Mouse (Mus musculus) c-Kit-positive CD71-positive TER-119-negative erythroid progenitor cells, embryonic 14.5 days (primary cell): ENCODE results near the gene Ctcf.
A peak's percentile ranks its signal among the peaks of the same experiment; 100 is the strongest.

Experiments used
- DNase-seq: peaks from one replicate; pipeline ENCODE4 v3.0.0-alpha.2; 2013; ENCODE audit warnings: low read depth

Gene Ctcf

GRCm38 (mm10) chr8:105700966-105701824, 64.8 kb downstream of the Ctcf start, which contains the start of the genes Acd and Pard6a:
TSS of gene Acd (minus strand) at chr8:105701102.
TSS of gene Pard6a (plus strand) at chr8:105701148.
- peak; percentile 92 for DNase-seq

- no peak for DNase-seq
Measured at GRCm38 (mm10) chr8:105702001-105702401, 65.6 kb downstream of the Ctcf start.

- DNase-seq: no peak
Measured at GRCm38 (mm10) chr8:105702731-105703415, 66.5 kb downstream of the Ctcf start.

- no peak for DNase-seq
Measured at GRCm38 (mm10) chr8:105704146-105704812, 67.9 kb downstream of the Ctcf start.

- DNase-seq: no peak
Measured at GRCm38 (mm10) chr8:105704955-105705354, 68.6 kb downstream of the Ctcf start.

- DNase-seq: no peak
Measured at GRCm38 (mm10) chr8:105706426-105706825, 70.1 kb downstream of the Ctcf start.

GRCm38 (mm10) chr8:105707498-105708403, 71.4 kb downstream of the Ctcf start, which contains the start of the genes 4933405L10Rik and Enkd1:
TSS of gene 4933405L10Rik (plus strand) at chr8:105707655.
TSS of gene Enkd1 (minus strand) at chr8:105708210.
- DNase-seq: peak; percentile 80

- DNase-seq: no peak
Measured at GRCm38 (mm10) chr8:105708675-105709074, 72.3 kb downstream of the Ctcf start.

GRCm38 (mm10) chr8:105709317-105709716, 72.9 kb downstream of the Ctcf start:
- no peak for DNase-seq

- DNase-seq: no peak
Measured at GRCm38 (mm10) chr8:105712286-105712685, 75.9 kb downstream of the Ctcf start.

GRCm38 (mm10) chr8:105714139-105714538, 77.8 kb downstream of the Ctcf start:
- DNase-seq: peak; percentile 94

GRCm38 (mm10) chr8:105715042-105715441, 78.7 kb downstream of the Ctcf start:
- DNase-seq: no peak

- DNase-seq: no peak
Measured at GRCm38 (mm10) chr8:105716302-105716945, 80.1 kb downstream of the Ctcf start.

- DNase-seq: no peak
Measured at GRCm38 (mm10) chr8:105719637-105720036, 83.3 kb downstream of the Ctcf start.

- DNase-seq: no peak
Measured at GRCm38 (mm10) chr8:105722861-105723260, 86.5 kb downstream of the Ctcf start.

GRCm38 (mm10) chr8:105725726-105726125, 89.4 kb downstream of the Ctcf start:
- no peak for DNase-seq

GRCm38 (mm10) chr8:105727397-105728124, 91.2 kb downstream of the Ctcf start:
- DNase-seq: no peak

GRCm38 (mm10) chr8:105732186-105732585, 95.8 kb downstream of the Ctcf start:
- DNase-seq: peak; percentile 29
